Mouse (Mus musculus): ENCODE data around the gene Hist1h4f.
"Not testable (repeated sequence)": the region's sequence is repeated elsewhere in the genome, so short reads cannot be mapped to it uniquely, and the experiment has no call there.

The Hist1h4f gene

DNA sequence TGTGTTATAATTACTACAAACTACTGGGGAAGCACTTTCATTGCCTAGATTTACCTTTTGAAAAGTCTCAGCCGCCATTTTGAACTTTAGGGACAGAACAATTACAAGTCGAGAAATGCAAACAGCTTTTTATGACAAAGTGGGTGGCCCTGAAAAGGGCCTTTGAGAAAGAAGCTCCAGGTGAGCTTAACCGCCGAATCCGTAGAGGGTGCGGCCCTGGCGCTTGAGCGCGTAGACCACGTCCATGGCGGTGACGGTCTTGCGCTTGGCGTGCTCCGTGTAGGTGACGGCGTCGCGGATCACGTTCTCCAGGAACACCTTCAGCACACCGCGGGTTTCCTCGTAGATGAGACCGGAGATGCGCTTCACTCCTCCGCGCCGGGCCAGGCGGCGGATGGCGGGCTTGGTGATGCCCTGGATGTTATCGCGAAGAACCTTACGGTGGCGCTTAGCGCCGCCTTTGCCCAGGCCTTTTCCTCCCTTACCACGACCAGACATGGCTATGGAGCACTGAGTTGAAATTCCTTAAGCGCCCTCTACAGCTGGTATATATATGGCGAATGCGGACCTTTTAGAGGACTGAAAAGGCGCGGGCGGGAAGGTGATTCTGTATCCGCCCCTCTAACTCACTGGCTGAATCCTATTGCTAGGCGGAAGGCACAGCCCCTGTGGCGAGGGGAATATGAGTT, at the start of gene Hist1h4f:
TSS of gene Hist1h4f (minus strand) at position 503 of the 689 bp plus-strand sequence.
- DNase-seq, result peak; percentile 80

DNA sequence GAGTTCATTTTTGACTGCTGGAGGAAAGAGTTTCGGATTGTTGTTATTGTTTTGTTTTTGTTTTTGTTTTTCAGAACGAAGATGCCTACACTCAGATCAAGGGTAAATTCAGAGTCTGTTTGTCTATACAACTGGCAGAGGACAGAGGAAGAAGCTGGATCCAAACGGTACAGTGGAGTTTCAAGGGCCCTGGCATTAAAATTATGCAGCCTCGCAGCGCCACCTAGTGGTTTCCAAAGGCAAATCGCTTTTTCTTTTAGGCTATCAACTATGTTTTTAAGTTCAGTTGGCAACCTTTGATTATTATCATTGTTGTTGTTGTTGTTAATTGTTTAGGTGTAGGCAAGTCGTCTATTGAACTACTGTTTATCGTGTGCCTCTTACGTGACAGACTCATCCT, 46.5 kb upstream of the Hist1h4f start:
- DNase-seq, result peak; percentile 74

DNA sequence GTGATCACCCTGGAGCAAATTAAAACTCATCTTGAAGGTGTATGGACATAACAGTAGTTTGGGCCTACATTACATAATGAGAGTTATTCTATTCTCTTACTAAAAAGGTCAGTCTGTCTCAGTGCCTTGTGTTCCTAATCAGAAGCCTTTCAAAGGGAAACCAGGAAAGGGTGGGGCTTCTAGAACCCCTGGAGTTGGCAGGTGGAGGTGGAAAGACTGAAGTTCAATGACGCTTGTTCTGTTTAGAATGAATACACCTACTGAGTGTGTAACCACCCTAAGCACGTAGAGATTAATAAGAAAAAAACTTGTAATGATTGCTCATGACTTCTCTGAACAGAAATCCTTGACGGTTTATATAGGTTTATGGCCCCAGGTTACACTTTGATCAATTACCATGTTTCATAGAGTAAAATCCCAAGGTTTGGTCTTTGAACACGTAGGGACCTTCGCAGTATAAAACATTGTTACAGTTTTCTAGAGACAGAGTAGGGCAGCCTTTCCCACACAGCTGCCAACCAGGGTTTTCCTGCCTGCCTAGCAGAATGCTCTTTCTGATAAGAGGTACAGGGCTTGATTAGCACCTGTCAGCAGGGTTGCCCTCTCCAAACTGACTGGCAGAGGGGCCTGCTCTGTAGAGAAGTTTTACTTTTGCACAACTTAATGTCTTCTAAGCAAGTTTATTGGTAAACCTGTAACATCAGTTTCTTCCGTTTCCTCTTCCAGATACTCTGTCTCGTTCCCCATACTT, 44.3 kb upstream of the Hist1h4f start:
- DNase-seq, result no peak

DNA sequence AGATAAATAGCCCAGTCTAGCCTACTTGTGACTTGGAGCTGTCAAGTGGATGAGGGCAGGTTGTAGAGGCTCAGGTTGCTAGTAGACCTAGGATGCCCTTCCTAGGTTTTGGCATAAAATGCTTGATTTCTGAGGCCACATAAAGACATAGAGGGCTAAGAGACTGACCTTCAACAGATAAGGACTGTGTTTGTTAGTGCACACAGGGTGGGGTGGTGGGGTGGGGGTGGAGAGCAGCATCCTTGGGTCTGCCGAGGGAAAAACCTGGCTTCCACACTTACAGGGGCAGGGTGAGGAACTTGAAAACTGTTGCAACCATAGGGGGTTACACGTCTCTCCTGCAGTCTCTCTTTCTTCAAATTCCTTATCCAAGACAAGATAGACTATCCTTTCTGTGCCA, 43.7 kb upstream of the Hist1h4f start:
- no peak for DNase-seq

DNA sequence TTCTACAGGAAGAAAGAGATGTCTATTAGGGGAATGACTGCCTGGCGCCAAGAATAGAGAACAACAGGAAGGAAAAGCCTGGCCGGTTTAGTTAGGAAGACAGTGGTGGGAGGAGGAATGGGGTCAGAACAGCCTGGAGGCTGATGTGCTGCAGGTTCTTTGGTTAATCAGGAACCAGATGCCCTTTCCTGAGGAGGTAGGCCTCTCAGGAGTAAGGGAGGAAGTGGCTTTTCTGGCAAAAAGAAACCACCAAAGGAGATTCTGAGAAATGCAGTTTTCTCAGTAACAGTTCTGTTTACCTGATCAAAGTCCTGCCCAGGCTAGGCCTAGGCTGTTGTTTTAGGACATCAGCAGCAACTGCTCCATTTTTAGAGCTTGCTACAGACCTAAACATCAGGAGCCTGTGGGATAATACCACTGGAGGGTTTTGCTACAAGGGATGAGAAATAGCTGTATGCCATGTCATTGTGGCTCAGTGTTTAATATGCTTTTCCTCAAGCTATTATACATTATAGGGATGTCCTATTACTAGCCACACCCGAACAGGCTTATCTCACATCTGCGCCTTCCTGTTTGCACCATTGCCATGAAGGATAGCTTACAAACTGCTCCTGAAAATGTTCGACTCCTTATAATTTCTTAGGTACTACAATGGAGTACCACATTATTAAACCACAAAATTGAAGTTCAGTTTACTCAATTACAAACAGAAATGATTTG, 41.8 kb upstream of the Hist1h4f start:
- DNase-seq, result peak; percentile 37

DNA sequence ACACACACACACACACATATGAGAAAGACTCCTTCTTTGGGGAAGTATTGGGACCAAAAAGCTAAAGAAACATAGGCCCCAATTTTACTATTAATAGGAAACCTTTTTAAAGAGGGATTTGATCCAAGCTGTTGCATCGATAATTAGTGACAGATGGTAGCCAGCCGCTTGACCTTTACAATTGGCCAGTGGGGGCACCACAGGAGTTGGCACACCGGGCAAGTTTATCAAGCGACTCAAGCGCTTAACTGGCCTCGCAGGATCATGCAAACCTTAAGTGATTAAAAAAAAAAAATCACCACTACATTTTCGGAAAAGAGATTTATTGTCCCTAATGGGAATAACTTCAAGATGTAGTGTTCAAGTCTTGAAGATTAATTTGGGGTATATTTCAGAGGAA, 41.2 kb upstream of the Hist1h4f start:
- DNase-seq, result no peak

DNA sequence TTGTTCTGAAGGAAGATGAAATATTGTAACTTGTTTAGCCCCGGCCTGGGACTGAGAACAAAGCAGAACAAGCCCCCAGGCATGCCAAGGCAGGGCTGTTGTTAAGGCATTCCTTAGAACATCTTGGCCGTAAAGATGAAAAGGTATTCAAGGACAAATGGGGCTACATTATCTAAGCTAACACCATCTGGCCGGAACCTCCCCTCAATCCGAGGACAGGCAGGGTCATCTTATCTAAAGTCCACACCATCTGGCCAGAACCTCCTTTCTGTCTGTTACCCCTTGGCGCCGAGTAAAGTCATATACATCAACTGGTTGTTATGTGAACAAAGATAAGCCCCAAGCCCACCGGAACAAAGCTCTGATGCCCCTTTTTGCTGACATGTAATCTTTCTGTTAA, 40.4 kb upstream of the Hist1h4f start:
- DNase-seq, result not testable (repeated sequence)

DNA sequence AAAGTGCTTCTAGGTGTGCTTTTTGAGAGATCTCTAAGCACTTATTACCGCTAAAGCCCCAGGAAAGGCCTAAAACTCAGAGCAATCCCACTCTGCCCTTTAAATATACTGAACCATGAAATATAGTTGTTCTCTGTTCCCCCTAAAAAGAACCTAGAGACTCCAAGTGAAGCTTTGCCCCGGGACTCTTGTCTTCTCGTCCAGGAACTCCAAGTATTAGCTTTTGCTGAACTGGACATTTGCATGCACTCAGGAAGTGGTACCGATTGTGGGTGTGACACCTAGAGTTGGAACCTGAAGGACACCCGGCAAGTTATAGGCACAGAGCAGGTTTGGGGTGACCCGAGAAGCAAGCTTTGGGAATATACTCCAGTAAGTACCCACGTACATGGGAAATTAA, 39.8 kb upstream of the Hist1h4f start:
- DNase-seq, result no peak

DNA sequence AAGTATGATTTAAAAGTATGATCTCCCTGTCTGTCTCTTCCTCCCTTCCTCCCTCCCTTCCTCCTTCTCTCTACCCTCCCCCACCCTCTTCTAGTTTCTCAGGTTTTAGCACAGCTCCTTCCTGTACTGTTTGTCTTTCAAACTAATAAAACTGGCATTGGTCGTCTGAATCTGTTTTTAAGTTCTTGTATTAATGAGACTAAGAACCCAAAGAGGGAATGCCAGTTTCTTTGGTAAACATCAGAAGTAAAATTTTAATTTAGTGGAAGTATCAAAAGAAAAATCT, 35.4 kb upstream of the Hist1h4f start:
- DNase-seq, result no peak

DNA sequence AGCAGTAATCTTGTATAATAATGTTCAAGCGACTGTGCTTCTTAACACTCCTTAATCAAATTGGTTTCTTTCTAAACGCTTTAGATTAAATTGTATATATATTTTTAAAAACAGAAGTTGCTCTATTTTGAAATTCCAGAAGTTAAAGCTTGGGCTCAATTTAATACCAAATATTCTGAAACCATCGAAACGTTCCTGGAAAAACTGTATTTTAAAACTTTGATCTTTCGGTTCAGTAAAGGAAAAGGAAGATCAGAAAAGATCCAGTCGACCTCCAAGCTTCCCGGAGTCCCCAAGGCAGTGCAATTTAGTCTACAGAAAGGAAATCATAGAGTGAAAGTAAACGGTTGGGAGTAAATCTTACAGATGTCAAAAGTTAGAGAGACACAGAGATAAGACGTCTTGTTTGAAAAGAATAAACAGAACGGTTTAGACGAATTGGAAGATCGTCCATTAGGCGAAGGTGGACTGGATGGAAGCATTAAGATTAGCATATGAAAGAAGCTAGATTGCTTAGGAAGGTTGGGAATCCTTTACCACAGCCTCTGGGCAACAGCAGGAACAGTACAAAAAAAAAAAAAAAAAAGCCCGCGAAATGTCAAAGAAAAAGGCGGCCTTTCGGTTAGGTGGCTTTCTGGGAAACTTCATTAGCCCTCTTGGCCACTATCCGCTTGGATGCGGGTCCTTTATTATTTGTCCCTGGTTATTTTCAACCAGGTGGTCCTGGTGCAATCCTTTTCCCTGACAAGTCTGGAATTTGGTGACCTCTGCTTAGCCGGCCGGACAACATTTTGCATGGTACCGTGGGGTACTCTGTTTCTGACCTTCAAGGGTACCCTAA, 34.9 kb upstream of the Hist1h4f start:
- DNase-seq, result peak; percentile 34

DNA sequence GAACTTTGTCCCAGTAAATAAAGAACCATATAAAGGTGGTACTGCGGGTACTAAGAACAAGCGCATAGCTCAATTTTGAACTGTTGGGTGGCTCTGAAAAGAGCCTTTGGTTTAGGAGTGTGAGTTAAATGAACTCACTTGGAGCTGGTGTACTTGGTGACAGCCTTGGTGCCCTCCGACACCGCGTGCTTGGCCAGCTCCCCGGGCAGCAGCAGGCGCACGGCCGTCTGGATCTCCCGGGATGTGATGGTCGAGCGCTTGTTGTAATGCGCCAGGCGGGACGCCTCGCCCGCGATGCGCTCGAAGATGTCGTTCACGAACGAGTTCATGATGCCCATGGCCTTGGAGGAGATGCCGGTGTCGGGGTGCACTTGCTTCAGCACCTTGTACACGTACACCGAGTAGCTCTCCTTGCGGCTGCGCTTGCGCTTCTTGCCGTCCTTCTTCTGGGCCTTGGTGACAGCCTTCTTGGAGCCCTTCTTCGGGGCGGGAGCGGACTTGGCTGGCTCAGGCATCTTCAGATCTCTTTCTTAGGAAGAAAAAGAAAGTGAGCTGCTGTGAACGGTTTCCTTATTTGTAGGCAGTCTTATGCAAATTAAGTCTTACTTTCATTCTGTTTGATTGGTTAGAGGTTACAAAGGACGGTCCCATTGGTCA, 34.1 kb upstream of the Hist1h4f start:
- peak; percentile 85 for DNase-seq

DNA sequence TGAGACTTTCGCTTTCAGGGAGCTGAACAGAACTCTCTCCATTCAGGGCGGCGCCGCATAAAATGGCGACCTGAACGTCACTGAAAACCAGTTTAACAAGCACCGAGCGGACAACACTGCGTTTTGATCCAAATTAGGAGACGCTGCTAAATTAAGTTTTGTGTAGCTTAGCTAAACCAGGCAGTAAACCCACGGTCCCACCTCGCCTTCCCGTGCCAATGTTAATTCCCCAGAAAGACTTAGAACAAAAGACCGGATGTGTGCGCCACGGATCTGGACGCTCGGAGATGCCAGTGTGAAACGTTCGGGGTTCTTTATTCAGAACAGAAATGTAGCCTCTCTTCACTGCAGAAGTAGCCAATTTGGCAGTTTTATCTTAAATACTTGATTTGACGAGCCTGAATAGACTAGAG, 33.6 kb upstream of the Hist1h4f start:
- peak; percentile 70 for DNase-seq

DNA sequence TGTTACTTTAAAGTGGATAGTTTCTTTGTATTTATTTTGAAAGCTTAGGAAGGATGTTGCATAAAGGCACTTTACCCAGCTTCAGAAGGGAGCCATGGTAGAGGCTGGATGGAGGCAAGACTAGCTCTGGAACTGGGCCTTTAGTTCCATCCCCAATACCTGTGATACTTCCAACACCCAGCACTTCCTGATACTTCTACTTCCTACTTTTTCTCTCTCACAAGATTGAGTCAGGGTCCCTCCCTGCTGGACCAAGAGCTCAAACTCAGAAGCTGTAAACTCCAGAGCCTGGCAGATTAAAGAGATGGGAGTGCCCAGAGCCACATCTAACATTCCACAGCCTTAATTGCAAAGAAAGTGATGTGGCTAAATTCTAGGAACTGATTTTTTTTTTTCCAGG, 32.9 kb upstream of the Hist1h4f start:
- DNase-seq, result no peak

DNA sequence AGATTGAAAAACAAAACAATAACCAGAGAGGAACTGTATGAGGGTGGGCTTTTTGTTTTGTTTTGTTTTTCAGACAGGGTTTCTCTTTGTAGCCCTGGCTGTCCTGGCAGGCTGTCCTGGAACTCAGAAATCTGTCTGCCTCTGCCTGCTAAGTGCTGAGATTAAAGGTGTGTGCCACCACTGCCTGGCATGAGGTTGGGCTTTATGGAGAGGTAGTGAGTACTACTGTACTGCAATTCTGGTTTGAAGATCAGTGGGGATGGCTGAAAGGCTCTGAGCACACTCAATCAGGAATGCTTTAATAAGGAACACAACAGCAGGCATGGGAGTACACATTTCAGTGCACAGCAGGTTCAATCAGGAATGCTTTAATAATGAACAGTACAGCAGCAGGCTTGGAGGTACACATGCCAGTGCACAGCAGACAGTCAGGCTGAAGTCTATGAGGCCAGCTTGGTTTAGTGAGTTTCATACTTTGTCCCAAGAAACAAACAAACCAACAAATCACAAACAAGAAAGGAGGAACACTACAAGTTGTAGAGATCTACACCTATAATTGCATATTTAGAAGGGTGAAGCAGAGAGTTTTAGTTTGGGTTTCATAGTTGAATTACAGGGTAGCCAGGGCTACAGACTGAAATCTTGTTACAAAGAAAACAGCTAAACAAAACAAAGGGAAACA, 32.1 kb upstream of the Hist1h4f start:
- DNase-seq, result no peak

DNA sequence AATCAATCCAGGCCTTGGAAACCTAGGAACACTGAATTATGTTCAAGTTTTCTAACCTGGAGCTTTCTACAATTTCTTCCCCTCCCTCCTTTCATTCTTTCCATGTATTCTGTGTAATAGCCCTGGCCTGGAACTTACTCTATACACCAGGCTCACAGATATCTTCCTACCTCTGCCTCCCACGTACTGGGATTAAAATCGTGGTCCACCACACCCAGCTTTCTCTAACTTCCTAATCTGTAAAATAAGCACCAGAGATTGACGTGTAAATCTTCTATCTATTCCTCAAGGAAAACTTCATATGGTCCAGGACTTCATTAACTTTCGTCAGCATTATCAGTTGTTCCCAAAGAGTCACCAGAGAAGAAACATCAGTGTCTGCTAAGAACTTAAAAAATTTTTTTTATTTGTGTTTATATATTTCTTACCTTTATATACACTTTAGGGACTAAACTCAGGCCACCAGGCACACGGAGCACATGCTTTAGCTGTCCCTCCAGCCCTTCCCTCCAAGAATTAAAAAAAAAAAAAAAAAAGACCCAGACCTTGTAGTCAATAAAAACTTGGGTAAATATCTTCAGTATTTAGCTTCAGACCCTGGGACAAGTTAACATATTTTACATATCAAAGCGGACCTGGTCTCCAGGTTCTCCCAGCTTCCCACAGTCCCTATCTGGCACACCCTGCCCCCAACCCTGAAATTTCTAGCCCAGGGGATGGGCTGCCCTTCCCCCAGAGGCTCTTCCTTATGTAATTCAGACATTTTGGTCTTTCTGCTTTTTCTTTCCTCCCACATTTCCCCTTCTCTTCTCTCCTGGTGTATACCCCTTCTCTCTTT, 31.0 kb upstream of the Hist1h4f start:
- DNase-seq, result no peak

DNA sequence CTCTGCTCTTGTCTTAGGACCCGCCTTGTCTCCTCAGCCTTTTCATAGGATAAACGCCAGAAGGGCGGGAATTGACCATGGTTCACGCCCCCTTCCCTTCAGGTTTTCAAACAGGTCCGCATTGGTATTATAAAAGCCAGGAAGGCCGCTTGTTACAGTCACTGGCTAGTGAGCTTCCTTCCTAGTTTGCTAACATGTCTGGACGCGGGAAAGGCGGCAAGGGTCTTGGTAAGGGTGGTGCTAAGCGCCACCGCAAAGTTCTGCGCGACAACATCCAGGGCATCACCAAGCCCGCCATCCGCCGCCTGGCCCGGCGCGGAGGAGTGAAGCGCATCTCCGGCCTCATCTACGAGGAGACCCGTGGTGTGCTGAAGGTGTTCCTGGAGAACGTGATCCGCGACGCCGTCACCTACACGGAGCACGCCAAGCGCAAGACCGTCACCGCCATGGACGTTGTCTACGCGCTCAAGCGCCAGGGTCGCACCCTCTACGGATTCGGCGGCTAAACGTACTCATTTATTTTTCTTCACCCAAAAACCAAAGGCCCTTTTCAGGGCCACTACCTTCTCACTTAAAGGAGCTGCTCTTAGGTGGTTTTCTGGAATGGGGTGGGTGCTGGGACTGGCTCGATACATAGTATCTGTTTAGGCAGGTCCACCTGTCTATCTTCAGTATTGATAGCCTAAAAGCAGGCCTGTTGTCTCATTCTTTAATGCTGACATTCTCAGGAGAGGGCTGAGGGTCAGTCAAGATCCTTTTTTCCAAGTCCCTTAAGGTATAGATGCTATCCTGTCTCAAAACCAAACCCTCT, 30.2 kb upstream of the Hist1h4f start, which contains the start of gene Hist1h4d:
TSS of gene Hist1h4d (plus strand) at position 191 of the 811 bp plus-strand sequence.
- peak; percentile 98 for DNase-seq

DNA sequence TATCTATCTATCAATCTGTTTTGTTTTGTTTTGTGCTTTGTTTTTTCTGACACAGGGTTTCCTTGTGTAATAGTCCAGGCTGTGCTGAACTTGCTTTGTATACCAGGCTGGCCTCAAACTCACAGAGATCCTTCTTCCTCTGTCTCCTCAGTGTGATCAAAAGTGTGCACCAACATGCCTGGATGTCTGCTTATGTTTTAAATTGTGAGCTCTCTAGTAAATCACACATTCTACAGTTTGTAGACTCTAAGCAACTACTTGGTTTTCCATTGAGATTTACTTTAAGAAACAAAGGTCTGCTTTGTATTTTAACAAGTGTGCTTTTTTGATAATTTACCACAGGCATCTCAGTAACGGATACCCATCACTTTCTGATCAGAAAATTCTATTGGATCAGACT, 26.4 kb upstream of the Hist1h4f start:
- no peak for DNase-seq

DNA sequence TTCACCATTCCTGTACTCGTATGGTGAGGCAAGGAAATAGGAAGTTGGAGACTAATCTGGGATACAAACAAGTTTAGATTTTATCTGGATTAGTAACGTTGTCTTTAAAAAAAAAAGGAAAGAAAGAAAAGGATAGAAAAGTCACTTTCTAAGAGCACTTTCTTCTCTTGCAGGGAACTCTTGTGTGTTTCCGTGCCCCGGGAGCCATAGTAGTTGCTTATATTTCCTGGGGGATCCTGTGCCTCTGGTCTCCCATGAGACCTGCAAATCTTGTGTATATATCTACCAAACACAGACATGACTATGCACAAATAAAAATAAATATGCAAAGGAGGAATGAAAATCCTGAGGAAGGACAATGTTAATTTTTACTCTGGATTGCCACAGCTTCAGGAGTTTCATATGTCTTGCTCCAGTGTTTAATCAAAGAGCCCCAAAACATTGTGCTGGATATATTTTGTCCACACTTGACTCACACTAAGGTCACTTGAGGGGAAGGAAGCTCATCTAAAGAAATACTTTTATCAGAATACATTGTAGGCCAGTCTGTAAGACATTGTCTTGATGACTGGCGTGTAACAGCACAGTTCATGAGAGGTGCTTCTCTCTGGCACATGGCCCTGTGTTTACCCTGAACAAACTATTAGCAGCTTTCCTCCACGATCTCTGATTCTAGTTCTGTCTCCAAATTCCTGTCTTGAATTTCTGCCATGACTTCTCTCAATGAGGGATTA, 25.6 kb upstream of the Hist1h4f start:
- DNase-seq, result no peak

DNA sequence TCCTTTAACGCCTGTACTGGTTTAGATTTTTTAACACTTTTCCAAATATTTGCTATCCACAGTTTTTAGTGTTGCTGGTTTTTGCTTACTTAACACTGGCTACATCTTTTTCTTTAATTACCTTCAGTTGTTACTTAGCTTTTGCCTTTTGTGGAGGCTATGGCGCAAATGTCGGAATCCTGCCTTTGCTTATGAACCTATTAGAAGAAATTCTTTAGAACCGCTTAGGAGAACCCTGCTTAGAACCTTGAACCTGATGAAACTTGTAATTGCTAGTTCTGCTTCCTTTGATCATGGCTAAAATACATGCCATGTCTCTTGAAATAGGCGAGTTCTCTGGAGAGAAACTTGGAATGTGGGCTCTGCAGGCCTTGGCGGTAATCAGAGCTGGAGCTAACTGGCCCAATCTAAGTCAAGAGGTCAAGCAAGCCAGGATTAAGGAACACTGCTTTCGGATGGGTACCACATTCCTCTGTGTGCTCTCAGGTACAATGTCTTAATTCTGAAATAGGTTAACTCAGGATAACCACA, 25.0 kb upstream of the Hist1h4f start:
- DNase-seq, result no peak
